Mouse (Mus musculus) lung, postnatal 0 days (tissue): ENCODE measurements at regions not wholly inside any gene's neighbourhood (a gene's known extent, or its start where the extent isn't known, plus 50 kb on each side); places are given as distances from the start of the nearest gene placed in this dataset.

Experiments used
- CTCF ChIP-seq: IDR thresholded peaks from 2 replicates; pipeline ENCODE4 v1.5.1; 2016; ENCODE audit warnings: antibody characterized with exemption, mild to moderate bottlenecking
- EP300 ChIP-seq: IDR thresholded peaks from 2 replicates; pipeline ENCODE4 v1.6.1; 2016; ENCODE audit warnings: antibody characterized with exemption, mild to moderate bottlenecking, control low read depth

GRCm38 (mm10) chr8:104039526-104039925, 61.9 kb upstream of the Cdh5 start:
- no peak for TF ChIP-seq EP300
- no peak for TF ChIP-seq CTCF
